Mouse (Mus musculus): ENCODE data around the gene Zfp326. TPM values are rescaled to one million over a fixed set of nuclear protein-coding genes. Genes with fewer than 3 reads are reported as not detected.

Zfp326 gene
- total and polyA plus RNA-seq, 3 experiments = 5.5 to 10.7 (median 9.3) TPM

- WGBS = 20% methylated on average over 3 of the region's 3 CpGs
Observed at GRCm38 (mm10) chr5:105930282-105930681, 53.9 kb downstream of the Zfp326 start.

GRCm38 (mm10) chr5:105932392-105932791, 56.0 kb downstream of the Zfp326 start:
- Histone ChIP-seq H3K36me3 (ENCODE audit: control insufficient read depth, insufficient read depth, low read length) (no peaks in the 10 kb centered on the region), H3K79me2 (replicated peaks; ENCODE audit: control insufficient read depth, insufficient read depth, low read length) (no peaks in the 10 kb centered on the region), H3K9ac (ENCODE audit: low read depth, low read length) (no peak overlapping the region), H3K27me3 (ENCODE audit: control insufficient read depth, insufficient read depth, low read length) (no peaks in the 10 kb centered on the region), H3K4me3 (no peak overlapping the region), H3K4me1 (ENCODE audit: control insufficient read depth, insufficient read depth, low read length) (no peaks in the 10 kb centered on the region), H3K27ac (no peak overlapping the region)
- no peak for DNase-seq
- intact Hi-C loops (cut with DNase I) = no loop called here
- TF ChIP-seq EP300 (IDR thresholded peaks at IDR 0.05; ENCODE audit: insufficient read depth, low read depth, low read length) = no peak
- TF ChIP-seq POLR2A (IDR thresholded peaks at IDR 0.05; ENCODE audit: insufficient read depth, low read depth, low read length) = no peak
- TF ChIP-seq CTCF (IDR thresholded peaks at IDR 0.05) = no peak
- 91% methylated on average over 1 of the region's 1 CpGs for WGBS

More at GRCm38 (mm10) chr5:105930282-105930681, 53.9 kb downstream of the Zfp326 start:
- no peak for DNase-seq
- H3K79me2 ChIP-seq (replicated peaks; ENCODE audit: control insufficient read depth, insufficient read depth, low read length) = no peaks in the 10 kb centered on the region
- intact Hi-C loops (cut with DNase I) = no loop called here
- no peaks in the 10 kb centered on the region for H3K4me1 ChIP-seq (ENCODE audit: control insufficient read depth, insufficient read depth, low read length)
- H3K36me3 ChIP-seq (ENCODE audit: control insufficient read depth, insufficient read depth, low read length) = no peaks in the 10 kb centered on the region
- H3K4me3 ChIP-seq = no peak overlapping the region
- TF ChIP-seq CTCF (IDR thresholded peaks at IDR 0.05) (peak; percentile 87), EP300 (IDR thresholded peaks at IDR 0.05; ENCODE audit: insufficient read depth, low read depth, low read length) (no peak)
- H3K27ac ChIP-seq = no peak overlapping the region
- no peak overlapping the region for H3K9ac ChIP-seq (ENCODE audit: low read depth, low read length)
- no peaks in the 10 kb centered on the region for H3K27me3 ChIP-seq (ENCODE audit: control insufficient read depth, insufficient read depth, low read length)

GRCm38 (mm10) chr5:105941951-105942350, 65.6 kb downstream of the Zfp326 start:
- Histone ChIP-seq H3K4me3 (no peak overlapping the region), H3K79me2 (replicated peaks; ENCODE audit: control insufficient read depth, insufficient read depth, low read length) (no peaks in the 10 kb centered on the region), H3K4me1 (ENCODE audit: control insufficient read depth, insufficient read depth, low read length) (no peaks in the 10 kb centered on the region), H3K27me3 (ENCODE audit: control insufficient read depth, insufficient read depth, low read length) (no peaks in the 10 kb centered on the region), H3K9ac (ENCODE audit: low read depth, low read length) (no peak overlapping the region), H3K27ac (no peak overlapping the region), H3K36me3 (ENCODE audit: control insufficient read depth, insufficient read depth, low read length) (no peaks in the 10 kb centered on the region)
- WGBS = 67% methylated on average over 2 of the region's 2 CpGs
- no peak for TF ChIP-seq CTCF (IDR thresholded peaks at IDR 0.05)
- TF ChIP-seq POLR2A (IDR thresholded peaks at IDR 0.05; ENCODE audit: insufficient read depth, low read depth, low read length) = no peak
- TF ChIP-seq EP300 (IDR thresholded peaks at IDR 0.05; ENCODE audit: insufficient read depth, low read depth, low read length) = no peak
- DNase-seq = no peak
- intact Hi-C loops (cut with DNase I) = no loop called here

Other genes with a start within 250 kb of the Zfp326 start
- gene Lrrc8d, start 176.6 kb upstream of the Zfp326 start, total RNA-seq (2021) = 1 to 10 TPM; 8.0 to 8.8 TPM
- gene Lrrc8d, start 176.6 kb upstream of the Zfp326 start, polyA plus RNA-seq (2012; rRNA removed) = 4.3 and 5.2 TPM in 2 replicates

Measured in heart, adult 2 months (tissue).